Mouse (Mus musculus): ENCODE data around the gene Enthd1. TPM values are rescaled to one million over a fixed set of nuclear protein-coding genes. Genes with fewer than 3 reads are reported as not detected.

Enthd1 gene
- total RNA-seq, 2 experiments from 2014 or later = not detected

- DNase-seq (ENCODE audit: low spot score in 2 of 2) = no peak
Observed at GRCm38 (mm10) chr15:80490151-80490550, 74.8 kb downstream of the Enthd1 start.

GRCm38 (mm10) chr15:80488658-80489057 is 76.3 kb downstream of the Enthd1 start:
- DNase-seq (ENCODE audit: low spot score in 2 of 2) = no peak

- DNase-seq (ENCODE audit: low spot score in 2 of 2) = no peak
Observed at GRCm38 (mm10) chr15:80485601-80486000, 79.4 kb downstream of the Enthd1 start.

- no peak for DNase-seq (ENCODE audit: low spot score in 2 of 2)
Observed at GRCm38 (mm10) chr15:80483041-80483705, 81.8 kb downstream of the Enthd1 start.

- no peak for DNase-seq (ENCODE audit: low spot score in 2 of 2)
Observed at GRCm38 (mm10) chr15:80482348-80482747, 82.6 kb downstream of the Enthd1 start.

- DNase-seq (ENCODE audit: low spot score in 2 of 2) = no peak
Observed at GRCm38 (mm10) chr15:80474429-80475002, 90.4 kb downstream of the Enthd1 start.

GRCm38 (mm10) chr15:80467876-80468275 is 97.1 kb downstream of the Enthd1 start:
- DNase-seq (ENCODE audit: low spot score in 2 of 2) = no peak

GRCm38 (mm10) chr15:80462106-80462505 is 102.8 kb downstream of the Enthd1 start:
- no peak for DNase-seq (ENCODE audit: low spot score in 2 of 2)

GRCm38 (mm10) chr15:80461446-80461845 is 103.5 kb downstream of the Enthd1 start:
- no peak for DNase-seq (ENCODE audit: low spot score in 2 of 2)

- peak; percentile 28 to 30 for DNase-seq (ENCODE audit: low spot score in 2 of 2)
Observed at GRCm38 (mm10) chr15:80460011-80460410, 104.9 kb downstream of the Enthd1 start.

- no peak for DNase-seq (ENCODE audit: low spot score in 2 of 2)
Observed at GRCm38 (mm10) chr15:80457984-80458383, 107.0 kb downstream of the Enthd1 start.

- no peak for DNase-seq (ENCODE audit: low spot score in 2 of 2)
Observed at GRCm38 (mm10) chr15:80454486-80454885, 110.5 kb downstream of the Enthd1 start.

GRCm38 (mm10) chr15:80452425-80452824 is 112.5 kb downstream of the Enthd1 start:
- no peak for DNase-seq (ENCODE audit: low spot score in 2 of 2)

GRCm38 (mm10) chr15:80445956-80446687 is 118.8 kb downstream of the Enthd1 start:
- no peak for DNase-seq (ENCODE audit: low spot score in 2 of 2)

GRCm38 (mm10) chr15:80440195-80440594 is 124.8 kb downstream of the Enthd1 start:
- DNase-seq (ENCODE audit: low spot score in 2 of 2) = no peak

GRCm38 (mm10) chr15:80438423-80438822 is 126.5 kb downstream of the Enthd1 start:
- no peak for DNase-seq (ENCODE audit: low spot score in 2 of 2)

GRCm38 (mm10) chr15:80437996-80438395 is 127.0 kb downstream of the Enthd1 start:
- DNase-seq (ENCODE audit: low spot score in 2 of 2) = no peak

GRCm38 (mm10) chr15:80436961-80437360 is 128.0 kb downstream of the Enthd1 start:
- DNase-seq (ENCODE audit: low spot score in 2 of 2) = no peak

- no peak for DNase-seq (ENCODE audit: low spot score in 2 of 2)
Observed at GRCm38 (mm10) chr15:80430324-80430723, 134.6 kb downstream of the Enthd1 start.

GRCm38 (mm10) chr15:80418146-80418545 is 146.8 kb downstream of the Enthd1 start:
- no peak for DNase-seq (ENCODE audit: low spot score in 2 of 2)

GRCm38 (mm10) chr15:80417066-80417465 is 147.9 kb downstream of the Enthd1 start:
- no peak for DNase-seq (ENCODE audit: low spot score in 2 of 2)

- no peak for DNase-seq (ENCODE audit: low spot score in 2 of 2)
Observed at GRCm38 (mm10) chr15:80415132-80415531, 149.8 kb downstream of the Enthd1 start.

Measured in layer of hippocampus, postnatal 10 days (tissue).